In genomic region chr15:77029331-77029991, GRCm38 (mm10) we compare ENCODE assay signal across 8 mouse cellular contexts. TPM values are rescaled to one million over a fixed set of nuclear protein-coding genes. Genes with fewer than 3 reads are reported as not detected.
DNase-seq lines count a peak whose midpoint lies in the region; ATAC-seq and TF ChIP-seq lines count a peak whose summit lies in the region.

No protein-coding gene starts in this region.

- peak overlapping the region; percentile 21 for H3K9ac ChIP-seq in forebrain, embryonic 13.5 days

- peak; percentile 87; the same call in 1 of the 2 replicates for TF ChIP-seq CTCF in small intestine, adult 2 months (IDR thresholded peaks at IDR 0.05; ENCODE audit: extremely low read depth, insufficient read length, insufficient replicate concordance, low read depth, low read length)

- no peak overlapping the region for H3K4me3 ChIP-seq in forebrain, embryonic 13.5 days
- no peak overlapping the region for H3K4me3 ChIP-seq in small intestine, adult 2 months (ENCODE audit: low read depth, low read length)

- no peak overlapping the region; the same call in 1 of the 2 replicates for H3K27ac ChIP-seq in forebrain, embryonic 13.5 days
- H3K27ac ChIP-seq in small intestine, adult 2 months (ENCODE audit: insufficient read depth, low read depth, low read length): no peak overlapping the region

- peaks cover 16% of the 10 kb centered on the region for H3K4me1 ChIP-seq in forebrain, embryonic 13.5 days
- H3K4me1 ChIP-seq in small intestine, adult 2 months (ENCODE audit: control insufficient read depth, insufficient read depth, insufficient read length, low read length): no peaks in the 10 kb centered on the region

- intact Hi-C loops in heart, postnatal 25 days (cut with DNase I): loop anchor here (5.0 kb wide), 1 partner anchor 57 kb away; no protein-coding TSS in a partner anchor

- TF ChIP-seq POLR2A in small intestine, adult 2 months (IDR thresholded peaks at IDR 0.05; ENCODE audit: low read depth, low read length): no peak; the same call in 1 of the 2 replicates

- peak; percentile 97 for DNase-seq in heart, adult 11 months
- no peak for DNase-seq in heart, postnatal 25 days (ENCODE audit: low spot score)
- DNase-seq in cerebellum, adult 11-12 months: peak; percentile 66
- DNase-seq in heart, postnatal 4 days: peak; percentile 82
- DNase-seq in layer of hippocampus, adult 18-20 months (ENCODE audit: low spot score in 2 of 2): peak; percentile 28 to 69

- no peaks in the 10 kb centered on the region for H3K27me3 ChIP-seq in forebrain, embryonic 13.5 days
- no peaks in the 10 kb centered on the region for H3K27me3 ChIP-seq in small intestine, adult 2 months (ENCODE audit: control insufficient read depth, insufficient read depth, low read length)

- peak; percentile 71 for ATAC-seq in forebrain, embryonic 13.5 days
- peak; percentile 35; the same call in 1 of the 2 replicates for ATAC-seq in megakaryocyte, adult 5-6 weeks (ENCODE audit: poor library complexity, severe bottlenecking)

- no peaks in the 10 kb centered on the region for H3K9me3 ChIP-seq in forebrain, embryonic 13.5 days (replicated peaks)

- no peaks in the 10 kb centered on the region for H3K36me3 ChIP-seq in forebrain, embryonic 13.5 days (ENCODE audit: poor library complexity, severe bottlenecking)
- H3K36me3 ChIP-seq in small intestine, adult 2 months (ENCODE audit: control insufficient read depth, insufficient read depth, low read length): no peaks in the 10 kb centered on the region

- WGBS in forebrain, embryonic 13.5 days: 27% methylated on average over 7 of the region's 7 CpGs
- 33% methylated on average over 7 of the region's 7 CpGs for WGBS in small intestine, adult 2 months

- H3K4me2 ChIP-seq in forebrain, embryonic 13.5 days: no peak overlapping the region

RNA-seq across cellular contexts. Expression of gene Apol6, which starts 15.1 kb away (rescaled TPM):
- total RNA-seq in heart, postnatal 25 days (2021): under 1 TPM; 0.67 to 0.86 TPM
- polyA plus RNA-seq in forebrain, embryonic 13.5 days (2015; fragmentation: Nextera tagmentation; extraction: Ambion mirVana): not detected in 2 replicates
- under 1 TPM; 0.62 to 0.65 TPM for total RNA-seq in heart, postnatal 4 days (2021)
- not detected for total RNA-seq in layer of hippocampus, adult 18-20 months (2021)
- total RNA-seq in megakaryocyte, adult 5-6 weeks (2015): not detected in 2 replicates
- total RNA-seq in megakaryocyte, adult 5-6 weeks (2017): 0.04 TPM in 1 of 2 replicates, not detected in the other
- polyA plus RNA-seq in small intestine, adult 2 months (2012; rRNA removed): 0.39 and 0.53 TPM in 2 replicates

RNA-seq across cellular contexts. Expression of gene Mb, which starts 21.0 kb away (rescaled TPM):
- total RNA-seq in heart, postnatal 25 days (2021): over 10,000 TPM; 17,245 to 18,320 TPM
- 0.33 TPM in 1 of 2 replicates, not detected in the other for polyA plus RNA-seq in forebrain, embryonic 13.5 days (2015; fragmentation: Nextera tagmentation; extraction: Ambion mirVana)
- 1,000 to 10,000 TPM; 6,207 to 7,219 TPM for total RNA-seq in heart, postnatal 4 days (2021)
- total RNA-seq in layer of hippocampus, adult 18-20 months (2021): under 1 TPM; 0.42 to 0.46 TPM
- not detected in 2 replicates for total RNA-seq in megakaryocyte, adult 5-6 weeks (2015)
- total RNA-seq in megakaryocyte, adult 5-6 weeks (2017): not detected in 2 replicates
- not detected in 2 replicates for polyA plus RNA-seq in small intestine, adult 2 months (2012; rRNA removed)

Comparison
In these comparisons a context has a peak if more than half of its experiments do, and no peak if none do; other contexts are left out.
1. RNA of gene Mb, which starts 21.0 kb away (total RNA-seq): 17,245 to 18,320 TPM in heart, postnatal 25 days and 6,207 to 7,219 TPM in heart, postnatal 4 days; 0.42 to 0.46 TPM in layer of hippocampus, adult 18-20 months and not detected in megakaryocyte, adult 5-6 weeks; every median in the first group is over 1,000 times any median in the second.